Mouse (Mus musculus) E14TG2a.4 (cell line): ENCODE measurements around the gene Cdk16.
A peak's percentile ranks its signal among the peaks of the same experiment; 100 is the strongest.

ENCODE experiments used
- H3K27me3 ChIP-seq: 2 replicates; pipeline ENCODE4 v1.6.1; 2014; ENCODE audit warnings: low read length, control low read depth; ENCODE audit not compliant: insufficient read depth
- H3K36me3 ChIP-seq: 2 replicates; pipeline ENCODE4 v1.6.1; 2014; ENCODE audit warnings: low read length, control low read depth; ENCODE audit not compliant: insufficient read depth
- H3K4me1 ChIP-seq: replicated peaks from 2 replicates; pipeline ENCODE4 v1.6.1; 2014; ENCODE audit warnings: low read depth, low read length, control low read depth
- H3K4me3 ChIP-seq: replicated peaks from 2 replicates; pipeline ENCODE4 v1.5.1; 2014; ENCODE audit warnings: mild to moderate bottlenecking, low read length
- H3K9me3 ChIP-seq: 2 replicates; pipeline ENCODE4 v1.6.1; 2014; ENCODE audit warnings: low read length, control low read depth
- CTCF ChIP-seq: conservative IDR thresholded peaks from 2 replicates; pipeline ENCODE4 v1.5.1; 2014; ENCODE audit warnings: low read length
- NANOG ChIP-seq: IDR thresholded peaks from 2 replicates; pipeline ENCODE4 v1.6.1; 2014; ENCODE audit warnings: borderline replicate concordance, low read length, mixed read lengths
- POU5F1 ChIP-seq: IDR thresholded peaks from 2 replicates; pipeline ENCODE4 v1.6.1; 2014; ENCODE audit warnings: low read length, borderline replicate concordance

Cdk16 gene

DNA sequence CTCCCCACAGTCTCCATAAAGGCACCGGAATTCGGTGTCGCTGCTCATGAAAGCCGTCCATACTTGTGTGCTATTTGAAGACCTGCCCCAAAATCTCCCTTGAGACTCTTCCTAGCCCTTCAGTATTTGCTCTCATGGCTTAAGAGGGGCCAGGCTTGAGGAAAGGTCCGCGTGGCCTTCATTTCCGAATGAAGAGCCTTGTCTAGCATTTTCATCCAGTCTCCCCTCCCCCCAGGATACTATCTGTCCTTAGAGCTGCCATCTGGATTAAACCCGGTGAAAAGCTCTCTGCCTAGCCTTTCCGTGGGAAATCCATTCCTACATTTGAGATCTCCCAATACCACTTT, 24.3 kb upstream of the Cdk16 start:
- Histone ChIP-seq H3K27me3 (no peaks in the 10 kb centered on the region), H3K4me3 (peak overlapping the region; percentile 85), H3K36me3 (peaks cover 48% of the 10 kb centered on the region), H3K4me1 (peaks cover 39% of the 10 kb centered on the region), H3K9me3 (no peaks in the 10 kb centered on the region)
- TF ChIP-seq CTCF (no peak), NANOG (no peak), POU5F1 (no peak)

DNA sequence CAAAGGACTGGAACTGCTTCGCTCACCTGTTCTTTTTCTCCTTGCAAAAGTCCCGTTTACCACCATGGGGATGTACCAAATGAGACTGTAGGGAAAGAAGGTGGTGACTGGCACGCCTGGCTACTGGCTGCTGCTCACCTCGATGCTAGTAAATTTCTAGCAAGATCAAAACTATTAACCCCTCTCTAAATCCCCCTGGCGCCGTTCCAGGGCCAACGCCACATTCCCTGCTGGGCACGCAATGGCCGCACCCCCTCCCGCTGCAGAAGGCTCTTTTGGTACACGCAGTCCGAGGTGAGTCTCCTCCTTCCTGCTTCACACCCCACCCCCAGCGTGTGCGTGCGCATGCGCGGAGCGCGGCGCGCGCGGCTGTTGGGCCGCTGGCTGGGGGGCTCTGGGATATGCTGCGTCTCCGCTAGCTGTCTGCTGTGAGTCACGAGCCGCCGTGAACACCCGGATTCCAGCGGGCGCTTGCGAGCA, 354 bp downstream of the Cdk16 start:
- peak overlapping the region; percentile 85 for H3K4me3 ChIP-seq
- no peaks in the 10 kb centered on the region for H3K9me3 ChIP-seq
- H3K4me1 ChIP-seq, result peaks cover 35% of the 10 kb centered on the region
- TF ChIP-seq POU5F1, result no peak
- TF ChIP-seq NANOG, result no peak
- TF ChIP-seq CTCF, result no peak
- H3K36me3 ChIP-seq, result peaks cover 40% of the 10 kb centered on the region
- no peaks in the 10 kb centered on the region for H3K27me3 ChIP-seq

DNA sequence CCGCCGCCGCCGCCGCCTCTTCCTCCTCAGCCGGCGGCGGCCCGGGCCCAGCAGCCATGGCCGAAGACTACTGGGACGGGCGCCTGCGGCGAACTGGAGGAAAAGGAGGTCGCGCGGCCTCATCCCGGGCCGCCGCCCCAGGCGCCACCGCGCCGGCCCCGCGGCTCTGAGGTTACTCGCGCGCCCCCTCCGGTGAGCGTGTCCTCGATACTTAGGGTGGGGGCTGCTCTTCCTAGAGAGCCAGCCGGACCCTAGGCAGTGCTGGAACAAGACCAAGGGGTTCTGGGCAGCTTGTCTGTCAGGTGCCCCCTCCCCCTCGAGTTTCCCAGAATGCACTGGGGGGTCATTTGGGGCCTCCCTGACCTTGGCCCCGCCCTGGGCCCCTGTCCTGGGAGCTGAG, 861 bp downstream of the Cdk16 start:
- Histone ChIP-seq H3K4me1 (peaks cover 35% of the 10 kb centered on the region), H3K36me3 (peaks cover 40% of the 10 kb centered on the region), H3K9me3 (no peaks in the 10 kb centered on the region), H3K27me3 (no peaks in the 10 kb centered on the region), H3K4me3 (peak overlapping the region; percentile 85)
- TF ChIP-seq NANOG (no peak), CTCF (no peak), POU5F1 (no peak)

DNA sequence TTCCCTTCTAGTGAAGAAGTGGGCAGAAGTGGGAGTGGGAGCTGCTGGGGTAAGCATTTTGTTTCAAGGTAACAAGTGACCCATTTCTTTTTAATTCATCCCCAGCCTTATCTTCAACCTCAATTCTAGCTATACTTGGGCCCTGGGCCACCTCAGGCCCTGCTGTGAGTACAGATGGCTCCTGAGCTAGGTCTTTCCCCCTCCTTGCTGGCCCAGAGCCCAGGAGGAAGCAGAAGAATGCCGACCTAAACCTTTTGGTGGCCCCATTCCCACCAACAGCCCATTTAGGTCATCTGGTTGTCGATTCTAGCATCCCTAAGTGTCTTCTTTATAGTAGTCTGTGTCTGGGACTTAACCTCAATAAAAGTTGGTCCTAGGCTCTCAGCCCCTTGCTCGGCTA, 3.8 kb downstream of the Cdk16 start:
- Histone ChIP-seq H3K36me3 (peaks cover 59% of the 10 kb centered on the region), H3K4me1 (peaks cover 32% of the 10 kb centered on the region), H3K4me3 (no peak overlapping the region), H3K27me3 (no peaks in the 10 kb centered on the region), H3K9me3 (no peaks in the 10 kb centered on the region)
- TF ChIP-seq NANOG (no peak), POU5F1 (no peak), CTCF (no peak)

DNA sequence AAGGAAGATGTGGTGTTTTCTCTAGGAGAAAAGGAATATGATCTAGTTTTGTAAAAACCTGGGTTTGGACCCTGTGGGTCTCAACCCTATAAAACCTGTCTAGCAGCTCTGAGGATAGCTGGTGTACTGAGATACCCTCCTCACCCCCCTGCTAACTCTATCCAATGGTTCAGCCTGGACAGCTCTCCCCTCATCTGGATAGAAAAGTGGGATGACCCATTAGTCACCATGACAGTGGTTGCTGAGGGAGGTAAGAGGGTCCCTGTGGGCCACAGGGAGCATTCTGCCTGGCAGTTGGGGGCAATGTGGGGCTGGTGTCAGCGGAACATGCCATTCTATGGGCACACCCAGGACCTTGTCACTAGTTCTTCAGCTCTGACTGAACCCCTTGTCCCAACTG, 4.9 kb downstream of the Cdk16 start:
- Histone ChIP-seq H3K4me1 (peaks cover 25% of the 10 kb centered on the region), H3K36me3 (peaks cover 69% of the 10 kb centered on the region), H3K9me3 (no peaks in the 10 kb centered on the region), H3K27me3 (no peaks in the 10 kb centered on the region), H3K4me3 (no peak overlapping the region)
- TF ChIP-seq CTCF, result no peak
- TF ChIP-seq POU5F1, result no peak
- no peak for TF ChIP-seq NANOG

DNA sequence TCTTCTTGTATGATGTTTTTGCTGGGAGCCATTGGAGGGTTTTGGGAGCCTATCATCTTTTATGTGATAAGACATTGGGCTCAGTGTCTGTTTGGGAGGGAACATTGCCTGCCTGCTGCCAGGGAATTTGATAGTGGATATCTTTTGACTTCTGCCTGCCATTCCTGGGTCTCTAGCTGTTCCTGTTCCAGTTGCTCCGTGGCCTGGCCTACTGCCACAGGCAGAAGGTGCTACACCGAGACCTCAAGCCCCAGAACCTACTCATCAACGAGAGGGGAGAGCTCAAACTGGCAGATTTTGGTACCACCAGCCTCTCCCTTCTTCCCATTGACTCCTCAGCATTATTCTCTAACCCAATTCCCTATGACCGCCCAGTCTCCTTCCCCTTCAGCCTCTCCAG, 8.1 kb downstream of the Cdk16 start:
- H3K27me3 ChIP-seq, result no peaks in the 10 kb centered on the region
- H3K4me3 ChIP-seq, result no peak overlapping the region
- H3K36me3 ChIP-seq, result peaks cover 93% of the 10 kb centered on the region
- no peak for TF ChIP-seq NANOG
- TF ChIP-seq POU5F1, result no peak
- no peak for TF ChIP-seq CTCF
- no peaks in the 10 kb centered on the region for H3K9me3 ChIP-seq
- H3K4me1 ChIP-seq, result peaks cover 8% of the 10 kb centered on the region

DNA sequence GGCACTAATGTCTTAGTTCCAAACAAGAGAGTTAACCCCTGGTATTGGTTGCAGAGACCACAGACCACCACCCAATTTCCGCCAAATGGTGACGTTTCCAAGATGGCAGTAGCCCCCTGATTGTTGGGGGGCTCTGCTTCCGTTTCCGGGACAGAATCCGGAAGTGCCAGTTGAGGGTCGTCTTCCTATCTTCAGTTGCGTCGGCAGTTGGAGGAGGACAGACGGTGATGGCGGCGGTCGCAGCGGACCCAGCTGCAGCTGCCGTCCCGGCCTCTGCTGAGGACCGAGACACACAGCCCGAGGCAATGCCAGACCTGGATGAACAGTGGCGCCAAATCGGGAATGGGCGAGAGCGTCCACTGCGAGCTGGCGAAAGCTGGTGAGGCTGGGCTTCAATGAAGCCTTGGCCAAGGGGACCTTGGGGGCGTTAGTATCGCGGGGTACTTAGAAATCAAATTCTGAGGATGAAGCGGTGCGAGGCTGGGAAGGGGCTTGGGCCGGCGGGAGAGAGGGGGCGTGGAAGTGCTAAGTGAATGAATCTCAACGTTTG, 16.1 kb downstream of the Cdk16 start, which contains the start of gene Usp11:
Gene Usp11 (plus strand): TSS at position 166 of the 550 bp plus-strand sequence.
- Histone ChIP-seq H3K36me3 (peaks cover 33% of the 10 kb centered on the region), H3K9me3 (no peaks in the 10 kb centered on the region), H3K27me3 (no peaks in the 10 kb centered on the region), H3K4me3 (peak within 1 kb of the TSS; percentile 86), H3K4me1 (peaks cover 28% of the 10 kb centered on the region)
- TF ChIP-seq CTCF (no peak), NANOG (no peak), POU5F1 (no peak)

DNA sequence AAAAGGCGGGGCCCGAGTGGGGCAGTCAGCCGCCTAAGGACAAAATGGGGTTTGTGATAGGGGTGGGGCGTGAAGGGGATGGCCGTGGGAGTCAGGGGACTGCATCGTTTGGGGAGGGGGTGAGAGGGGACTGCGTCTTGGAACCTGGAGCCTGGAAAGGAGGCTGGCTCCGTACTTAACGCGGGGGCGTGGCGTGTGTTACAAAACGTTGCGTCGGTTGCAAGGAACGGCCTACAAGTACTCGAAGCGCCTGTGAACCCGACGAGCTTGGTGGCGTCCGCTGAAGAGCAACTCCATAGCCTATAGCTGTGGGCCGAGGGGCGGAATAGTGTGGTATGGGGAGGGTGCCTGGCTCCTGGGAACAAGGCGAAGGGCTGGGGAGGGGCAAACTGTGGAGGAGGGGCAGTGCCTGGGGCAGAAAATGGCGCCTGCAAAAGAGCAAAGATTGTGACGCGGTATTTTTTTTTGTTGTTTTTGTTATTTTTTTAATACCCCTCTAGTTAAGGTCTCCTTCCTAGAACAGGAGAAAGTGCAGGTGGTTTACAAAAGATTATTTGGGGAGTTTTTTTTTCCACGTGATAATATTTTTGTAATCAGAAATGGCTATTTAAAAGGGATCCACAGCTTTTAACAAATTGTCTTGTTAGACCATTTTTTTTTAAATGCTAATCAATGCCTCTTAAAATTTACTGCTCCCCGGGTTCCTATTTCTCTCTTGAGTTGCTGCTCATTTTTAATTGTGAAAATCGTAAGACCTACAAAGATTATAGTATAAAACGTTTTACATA, 16.7 kb downstream of the Cdk16 start:
- TF ChIP-seq CTCF (no peak), POU5F1 (no peak), NANOG (no peak)

DNA sequence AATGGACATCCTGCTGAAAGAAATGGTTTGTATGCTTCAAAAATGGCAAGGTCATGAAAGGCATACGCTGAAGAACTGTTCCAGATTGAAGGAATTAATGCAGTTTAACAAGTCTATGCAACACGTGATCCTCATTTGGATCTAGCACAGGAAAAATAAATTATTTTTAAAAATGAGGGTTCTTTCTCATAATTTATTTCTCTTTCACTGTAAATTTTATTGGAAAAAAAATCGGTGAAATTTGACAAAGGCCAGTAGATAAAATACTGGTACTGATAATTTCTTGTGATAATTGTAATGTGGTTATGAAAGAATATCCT, 17.3 kb downstream of the Cdk16 start:
- TF ChIP-seq NANOG, result no peak
- no peak for TF ChIP-seq POU5F1
- no peak for TF ChIP-seq CTCF

More for the DNA sequence above, 16.7 kb downstream of the Cdk16 start:
- Histone ChIP-seq H3K27me3 (no peaks in the 10 kb centered on the region), H3K4me1 (peaks cover 28% of the 10 kb centered on the region), H3K36me3 (peaks cover 27% of the 10 kb centered on the region), H3K9me3 (no peaks in the 10 kb centered on the region), H3K4me3 (peak overlapping the region; percentile 86)

More for the DNA sequence above, 17.3 kb downstream of the Cdk16 start:
- H3K4me3 ChIP-seq, result peak overlapping the region; percentile 86
- peaks cover 28% of the 10 kb centered on the region for H3K4me1 ChIP-seq
- H3K27me3 ChIP-seq, result no peaks in the 10 kb centered on the region
- no peaks in the 10 kb centered on the region for H3K9me3 ChIP-seq
- peaks cover 23% of the 10 kb centered on the region; the same call in 1 of the 2 replicates for H3K36me3 ChIP-seq
